Mouse (Mus musculus): ENCODE data around the gene Atf6.

Atf6 gene

GRCm38 (mm10) chr1:170844380-170844779 is 23.2 kb downstream of the Atf6 start:
- peak; percentile 14 for DNase-seq

- DNase-seq = peak; percentile 28
These were observed 27.9 kb downstream of the Atf6 start for GRCm38 (mm10) chr1:170839685-170840084.

- DNase-seq = peak; percentile 56
These were observed 32.8 kb downstream of the Atf6 start for GRCm38 (mm10) chr1:170834756-170835155.

- no peak for DNase-seq
These were observed 37.8 kb downstream of the Atf6 start for GRCm38 (mm10) chr1:170829781-170830180.

- DNase-seq = no peak
These were observed 38.2 kb downstream of the Atf6 start for GRCm38 (mm10) chr1:170829344-170829743.

- no peak for DNase-seq
These were observed 47.3 kb downstream of the Atf6 start for GRCm38 (mm10) chr1:170820103-170820814.

- DNase-seq = no peak
These were observed 52.1 kb downstream of the Atf6 start for GRCm38 (mm10) chr1:170815287-170816004.

GRCm38 (mm10) chr1:170812822-170813221 is 54.7 kb downstream of the Atf6 start:
- DNase-seq = no peak

- no peak for DNase-seq
These were observed 59.8 kb downstream of the Atf6 start for GRCm38 (mm10) chr1:170807600-170808270.

GRCm38 (mm10) chr1:170804721-170805120 is 62.9 kb downstream of the Atf6 start:
- no peak for DNase-seq

- no peak for DNase-seq
These were observed 64.9 kb downstream of the Atf6 start for GRCm38 (mm10) chr1:170802669-170803068.

- no peak for DNase-seq
These were observed 66.9 kb downstream of the Atf6 start for GRCm38 (mm10) chr1:170800694-170801093.

- no peak for DNase-seq
These were observed 71.7 kb downstream of the Atf6 start for GRCm38 (mm10) chr1:170795741-170796347.

- no peak for DNase-seq
These were observed 76.0 kb downstream of the Atf6 start for GRCm38 (mm10) chr1:170791542-170791941.

GRCm38 (mm10) chr1:170791001-170791400 is 76.6 kb downstream of the Atf6 start:
- no peak for DNase-seq

- DNase-seq = no peak
These were observed 79.9 kb downstream of the Atf6 start for GRCm38 (mm10) chr1:170787643-170788042.

- no peak for DNase-seq
These were observed 80.8 kb downstream of the Atf6 start for GRCm38 (mm10) chr1:170786570-170787341.

GRCm38 (mm10) chr1:170777688-170778087 is 89.9 kb downstream of the Atf6 start:
- DNase-seq = no peak

GRCm38 (mm10) chr1:170774431-170774830 is 93.1 kb downstream of the Atf6 start:
- no peak for DNase-seq

GRCm38 (mm10) chr1:170773506-170773905 is 94.1 kb downstream of the Atf6 start:
- no peak for DNase-seq

GRCm38 (mm10) chr1:170771437-170772003 is 96.1 kb downstream of the Atf6 start:
- DNase-seq = peak; percentile 34

- no peak for DNase-seq
These were observed 96.9 kb downstream of the Atf6 start for GRCm38 (mm10) chr1:170770691-170771090.

Data from kidney, postnatal 14 days (tissue).